Mouse (Mus musculus): ENCODE data around the gene Arid3c. TPM values are rescaled to one million over a fixed set of nuclear protein-coding genes. Genes with fewer than 3 reads are reported as not detected.

Arid3c gene
- polyA plus RNA-seq, 1 experiment from 2014 or later, result 1.6 TPM

- H3K4me3 ChIP-seq (replicated peaks), result no peak overlapping the region
- no peak overlapping the region for H3K27ac ChIP-seq (replicated peaks)
- H3K9me3 ChIP-seq (replicated peaks), result no peaks in the 10 kb centered on the region
- no peaks in the 10 kb centered on the region for H3K36me3 ChIP-seq
- H3K27me3 ChIP-seq (replicated peaks), result peaks cover 3% of the 10 kb centered on the region; the same call in 1 of the 2 replicates
- peaks cover 20% of the 10 kb centered on the region for H3K4me1 ChIP-seq
- no peak overlapping the region for H3K4me2 ChIP-seq
- H3K9ac ChIP-seq (replicated peaks), result no peak overlapping the region
- no peak for ATAC-seq (ENCODE audit: low FRiP score)
- WGBS, result 74% methylated on average over 2 of the region's 2 CpGs
These were observed 13.2 kb upstream of the Arid3c start for GRCm38 (mm10) chr4:41744131-41744530.

GRCm38 (mm10) chr4:41741158-41741560 lies 10.2 kb upstream of the Arid3c start:
- WGBS, result 0% methylated on average over 27 of the region's 27 CpGs
- peak; percentile 97 for ATAC-seq (ENCODE audit: low FRiP score)
- peak overlapping the region; percentile 86 for H3K4me2 ChIP-seq

DNA sequence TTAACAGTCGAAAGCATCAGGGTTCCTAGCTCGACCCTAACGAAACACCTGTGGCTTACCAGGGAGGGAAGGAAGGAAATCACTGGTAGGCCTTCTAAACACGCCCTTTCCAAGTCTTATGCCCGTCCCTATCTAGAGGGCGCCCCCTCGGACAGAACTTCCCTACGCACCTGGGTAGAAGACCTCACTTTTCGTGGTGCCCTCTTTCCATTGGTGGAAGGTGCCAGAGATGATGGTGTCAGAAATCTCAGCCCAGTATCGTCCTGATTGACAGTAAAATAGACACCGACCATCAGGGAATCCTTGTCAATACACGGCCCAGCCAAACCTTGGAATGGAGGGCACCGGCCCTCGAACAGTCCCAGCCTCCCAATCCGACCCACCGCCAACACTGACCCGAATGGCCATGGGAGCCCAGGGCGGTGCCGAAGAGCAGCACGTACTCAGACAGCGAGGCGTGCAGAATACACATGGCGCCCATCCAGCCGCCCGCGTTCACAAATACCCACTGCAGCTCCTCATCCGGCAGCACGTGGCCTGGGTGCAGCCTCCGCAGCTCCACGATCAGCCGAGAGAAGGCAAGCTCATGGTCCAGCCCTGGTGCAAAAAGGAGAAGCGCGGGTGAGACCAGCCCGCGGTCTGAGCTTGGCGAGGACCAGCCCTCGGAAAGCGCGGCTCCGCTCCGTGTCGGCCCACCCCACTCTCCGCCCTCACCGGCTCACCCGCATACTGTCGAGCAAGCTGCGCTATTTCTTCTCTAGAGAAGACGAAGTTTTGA lies 9.6 kb upstream of the Arid3c start:
- Histone ChIP-seq H3K27me3 (replicated peaks) (peaks cover 3% of the 10 kb centered on the region; the same call in 1 of the 2 replicates), H3K9ac (replicated peaks) (peak overlapping the region; percentile 67), H3K4me2 (peak overlapping the region; percentile 86), H3K36me3 (peaks cover 9% of the 10 kb centered on the region), H3K9me3 (replicated peaks) (no peaks in the 10 kb centered on the region), H3K4me1 (peaks cover 21% of the 10 kb centered on the region), H3K27ac (replicated peaks) (peak overlapping the region; percentile 86), H3K4me3 (replicated peaks) (peak overlapping the region; percentile 77)
- under 1% methylated on average over 44 of the region's 48 CpGs for WGBS
- ATAC-seq (ENCODE audit: low FRiP score), result peak; percentile 82

More at GRCm38 (mm10) chr4:41741158-41741560, 10.2 kb upstream of the Arid3c start:
- H3K9ac ChIP-seq (replicated peaks), result peak overlapping the region; percentile 67
- H3K4me1 ChIP-seq, result peaks cover 21% of the 10 kb centered on the region
- peak overlapping the region; percentile 86 for H3K27ac ChIP-seq (replicated peaks)
- H3K36me3 ChIP-seq, result peaks cover 9% of the 10 kb centered on the region
- H3K4me3 ChIP-seq (replicated peaks), result peak overlapping the region; percentile 77
- peaks cover 3% of the 10 kb centered on the region; the same call in 1 of the 2 replicates for H3K27me3 ChIP-seq (replicated peaks)
- H3K9me3 ChIP-seq (replicated peaks), result no peaks in the 10 kb centered on the region

- Histone ChIP-seq H3K27me3 (replicated peaks) (no peaks in the 10 kb centered on the region), H3K4me3 (replicated peaks) (no peak overlapping the region), H3K9ac (replicated peaks) (no peak overlapping the region), H3K4me1 (peaks cover 21% of the 10 kb centered on the region), H3K36me3 (peaks cover 9% of the 10 kb centered on the region), H3K9me3 (replicated peaks) (no peaks in the 10 kb centered on the region), H3K27ac (replicated peaks) (no peak overlapping the region), H3K4me2 (peak overlapping the region; percentile 86; the same call in 1 of the 2 replicates)
- 96% methylated on average over 13 of the region's 13 CpGs for WGBS
- no peak for ATAC-seq (ENCODE audit: low FRiP score)
These were observed 8.3 kb upstream of the Arid3c start for GRCm38 (mm10) chr4:41739260-41739659.

DNA sequence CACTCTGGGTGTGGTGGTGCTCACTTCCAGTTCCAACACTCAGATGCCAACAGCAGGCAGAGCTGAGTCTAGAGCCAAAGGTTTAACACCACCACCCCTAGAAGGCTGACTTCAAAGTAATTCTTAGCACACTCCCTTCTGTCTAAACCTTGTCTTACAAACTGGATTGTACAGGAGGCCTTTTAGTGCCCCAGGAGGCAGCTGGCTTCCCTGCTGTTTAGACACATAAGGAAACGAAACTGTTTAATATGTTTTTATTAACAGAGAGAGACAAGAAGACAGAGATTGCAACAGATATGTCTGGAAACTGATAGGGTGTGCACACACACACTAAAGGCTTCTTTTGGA lies 7.3 kb upstream of the Arid3c start:
- Histone ChIP-seq H3K9ac (replicated peaks) (no peak overlapping the region), H3K4me3 (replicated peaks) (no peak overlapping the region), H3K9me3 (replicated peaks) (no peaks in the 10 kb centered on the region), H3K27ac (replicated peaks) (no peak overlapping the region), H3K27me3 (replicated peaks) (peaks cover 8% of the 10 kb centered on the region), H3K36me3 (peaks cover 9% of the 10 kb centered on the region), H3K4me1 (peaks cover 21% of the 10 kb centered on the region), H3K4me2 (no peak overlapping the region)
- ATAC-seq (ENCODE audit: low FRiP score), result no peak
- WGBS, result 52% methylated on average over 1 of the region's 1 CpGs

- no peaks in the 10 kb centered on the region for H3K9me3 ChIP-seq (replicated peaks)
- peaks cover 9% of the 10 kb centered on the region for H3K36me3 ChIP-seq
- H3K9ac ChIP-seq (replicated peaks), result no peak overlapping the region
- ATAC-seq (ENCODE audit: low FRiP score), result 0 out of 2 replicates have a peak, but pooled peaks have one; percentile 24
- H3K27me3 ChIP-seq (replicated peaks), result peaks cover 13% of the 10 kb centered on the region
- no peak overlapping the region for H3K4me2 ChIP-seq
- no peak overlapping the region for H3K4me3 ChIP-seq (replicated peaks)
- H3K4me1 ChIP-seq, result peaks cover 21% of the 10 kb centered on the region
- 43% methylated on average over 8 of the region's 8 CpGs for WGBS
- H3K27ac ChIP-seq (replicated peaks), result no peak overlapping the region
These were observed 6.8 kb upstream of the Arid3c start for GRCm38 (mm10) chr4:41737602-41738255.

DNA sequence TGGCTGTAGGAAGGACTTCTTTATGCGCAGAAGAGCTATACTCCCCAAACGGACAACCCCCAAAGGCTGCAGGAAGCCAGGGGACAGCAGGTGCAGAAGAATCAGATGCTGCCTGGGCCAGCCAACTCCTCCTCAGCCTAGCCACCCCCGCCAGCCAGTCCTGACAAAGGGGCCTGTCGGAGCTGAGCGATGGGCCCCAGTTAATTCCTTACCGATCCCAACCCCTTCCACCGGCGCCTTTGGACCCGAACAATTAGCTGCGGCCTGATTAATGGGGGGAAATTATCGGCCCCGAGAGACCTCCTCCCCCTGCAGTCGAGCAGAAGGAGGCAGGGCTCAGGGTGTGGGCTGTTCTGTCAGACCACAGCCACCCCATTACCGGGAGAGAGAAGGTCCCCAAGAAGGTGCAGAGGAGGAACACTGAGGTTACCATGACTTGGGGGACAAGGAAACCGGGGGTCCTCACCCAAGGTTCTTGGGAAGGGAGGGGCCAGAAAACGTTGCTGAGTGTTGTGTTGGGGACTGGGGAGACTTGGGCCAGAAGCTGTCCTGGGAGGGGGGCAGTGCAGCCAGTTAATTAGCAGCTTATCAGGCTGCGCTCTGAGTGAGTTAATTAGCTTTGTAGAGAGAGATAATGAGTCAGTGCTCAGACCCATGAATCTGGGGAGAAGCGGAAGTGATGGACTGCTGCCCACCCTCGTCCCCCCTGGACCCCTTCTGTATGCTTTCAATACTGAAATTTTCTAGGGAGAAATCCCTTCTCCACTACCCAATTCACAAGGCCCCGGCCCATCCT lies 3.9 kb downstream of the Arid3c start:
- H3K4me2 ChIP-seq, result peak overlapping the region; percentile 31
- H3K9me3 ChIP-seq (replicated peaks), result no peaks in the 10 kb centered on the region
- peak overlapping the region; percentile 32; the same call in 1 of the 2 replicates for H3K9ac ChIP-seq (replicated peaks)
- peaks cover 74% of the 10 kb centered on the region for H3K27me3 ChIP-seq (replicated peaks)
- 8% methylated on average over 20 of the region's 20 CpGs for WGBS
- no peak for ATAC-seq (ENCODE audit: low FRiP score)
- no peaks in the 10 kb centered on the region for H3K36me3 ChIP-seq
- H3K4me1 ChIP-seq, result peaks cover 41% of the 10 kb centered on the region
- H3K4me3 ChIP-seq (replicated peaks), result no peak overlapping the region
- no peak overlapping the region for H3K27ac ChIP-seq (replicated peaks)

- Histone ChIP-seq H3K4me1 (peaks cover 38% of the 10 kb centered on the region), H3K36me3 (peaks cover 22% of the 10 kb centered on the region), H3K27ac (replicated peaks) (peak within 1 kb of the TSS; percentile 77), H3K27me3 (replicated peaks) (peaks cover 41% of the 10 kb centered on the region), H3K4me3 (replicated peaks) (peak within 1 kb of the TSS; percentile 94), H3K9me3 (replicated peaks) (no peaks in the 10 kb centered on the region), H3K9ac (replicated peaks) (peak within 1 kb of the TSS; percentile 86), H3K4me2 (peak within 1 kb of the TSS; percentile 75)
- WGBS, result 0% methylated on average over 27 of the region's 27 CpGs
- peak; percentile 96 for ATAC-seq (ENCODE audit: low FRiP score)
These were observed 8.0 kb downstream of the Arid3c start, which contains the start of gene Dctn3 for GRCm38 (mm10) chr4:41722918-41723351. Gene Dctn3 (minus strand): TSS chr4:41723170.

- no peak overlapping the region for H3K9ac ChIP-seq (replicated peaks)
- H3K27ac ChIP-seq (replicated peaks), result no peak overlapping the region
- 72% methylated on average over 6 of the region's 6 CpGs for WGBS
These were observed 14.1 kb downstream of the Arid3c start for GRCm38 (mm10) chr4:41716834-41717233.

GRCm38 (mm10) chr4:41715596-41715995 lies 15.3 kb downstream of the Arid3c start:
- Histone ChIP-seq H3K4me3 (replicated peaks) (no peak overlapping the region), H3K27me3 (replicated peaks) (no peaks in the 10 kb centered on the region), H3K4me1 (peaks cover 52% of the 10 kb centered on the region), H3K4me2 (no peak overlapping the region), H3K9ac (replicated peaks) (no peak overlapping the region), H3K9me3 (replicated peaks) (no peaks in the 10 kb centered on the region), H3K27ac (replicated peaks) (no peak overlapping the region), H3K36me3 (peaks cover 40% of the 10 kb centered on the region)
- 90% methylated on average over 5 of the region's 5 CpGs for WGBS
- no peak for ATAC-seq (ENCODE audit: low FRiP score)

More at GRCm38 (mm10) chr4:41716834-41717233, 14.1 kb downstream of the Arid3c start:
- Histone ChIP-seq H3K9me3 (replicated peaks) (no peaks in the 10 kb centered on the region), H3K4me1 (peaks cover 46% of the 10 kb centered on the region), H3K4me3 (replicated peaks) (no peak overlapping the region), H3K27me3 (replicated peaks) (no peaks in the 10 kb centered on the region), H3K36me3 (peaks cover 40% of the 10 kb centered on the region), H3K4me2 (no peak overlapping the region)
- no peak for ATAC-seq (ENCODE audit: low FRiP score)

DNA sequence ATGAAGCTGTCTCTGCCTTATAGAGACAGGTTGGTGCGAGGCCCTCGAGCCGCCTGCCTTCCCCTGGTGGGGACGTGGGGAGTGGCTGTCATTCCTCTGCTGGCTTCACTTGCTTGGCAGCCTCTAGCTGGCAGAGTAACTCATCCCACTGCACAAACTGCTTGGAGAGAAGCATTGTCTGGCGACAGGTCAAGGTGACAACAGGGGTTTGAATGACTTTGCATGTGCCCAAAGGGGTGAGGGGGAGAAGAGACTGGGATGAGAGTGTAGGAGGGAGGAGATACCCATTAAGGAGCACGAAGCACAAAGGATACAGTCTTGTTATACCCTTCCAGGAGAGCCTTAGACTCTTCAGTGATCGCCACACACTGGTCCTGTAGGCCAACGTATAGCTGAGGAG lies 15.9 kb downstream of the Arid3c start:
- Histone ChIP-seq H3K4me3 (replicated peaks) (no peak overlapping the region), H3K27me3 (replicated peaks) (no peaks in the 10 kb centered on the region), H3K27ac (replicated peaks) (no peak overlapping the region), H3K9ac (replicated peaks) (no peak overlapping the region), H3K4me2 (no peak overlapping the region), H3K36me3 (peaks cover 39% of the 10 kb centered on the region), H3K9me3 (replicated peaks) (no peaks in the 10 kb centered on the region), H3K4me1 (peaks cover 52% of the 10 kb centered on the region)
- WGBS, result 79% methylated on average over 8 of the region's 8 CpGs
- ATAC-seq (ENCODE audit: low FRiP score), result no peak
